Comparison of ENCODE assay signal across 9 mouse cellular contexts in genomic region chr6:119472135-119472534, GRCm38 (mm10). TPM values are rescaled to one million over a fixed set of nuclear protein-coding genes. Genes with fewer than 3 reads are reported as not detected.
DNase-seq lines count a peak whose midpoint lies in the region; ATAC-seq lines count a peak whose summit lies in the region.
"Had no signal": no experiment of that assay in that cellular context is flagged by ENCODE, and none has a peak within 500 bp of the region (broad histone marks: within the 10 kb centered on the region; RNA-seq: fewer than 3 reads in every experiment).

No protein-coding gene starts in this region.

- H3K4me3 ChIP-seq in forebrain, embryonic 11.5 days (ENCODE audit: low read depth, low read length), result no peak overlapping the region
- H3K4me3 ChIP-seq in forebrain, embryonic 16.5 days (replicated peaks; ENCODE audit: low read length), result no peak overlapping the region

- peak; percentile 81 for DNase-seq in forebrain, embryonic 11.5 days (ENCODE audit: low spot score)
- peak; percentile 53 for DNase-seq in urinary bladder, postnatal 25 days (ENCODE audit: low spot score)
- DNase-seq in urinary bladder, postnatal 10 days (ENCODE audit: low spot score), result no peak
- DNase-seq in embryo, embryonic 11 days, result peak; percentile 57
- DNase-seq in induced T-regulatory cell, adult 2 months (ENCODE audit: low read depth), result peak; percentile 81
- DNase-seq in testis, postnatal 10 days (ENCODE audit: low spot score), result peak; percentile 80

- no peaks in the 10 kb centered on the region for H3K9me3 ChIP-seq in forebrain, embryonic 11.5 days (ENCODE audit: control insufficient read depth, low read length)
- H3K9me3 ChIP-seq in forebrain, embryonic 16.5 days (ENCODE audit: control insufficient read depth, low read length), result no peaks in the 10 kb centered on the region

- no peaks in the 10 kb centered on the region for H3K27me3 ChIP-seq in forebrain, embryonic 11.5 days (ENCODE audit: control insufficient read depth, insufficient read depth, low read length)
- H3K27me3 ChIP-seq in forebrain, embryonic 16.5 days (replicated peaks; ENCODE audit: control insufficient read depth, insufficient read depth, low read length), result no peaks in the 10 kb centered on the region
- H3K27me3 ChIP-seq: Patski had no signal

- WGBS in forebrain, embryonic 11.5 days, result 35% methylated on average over 5 of the region's 5 CpGs
- 20% methylated on average over 5 of the region's 5 CpGs for WGBS in forebrain, embryonic 16.5 days

- no peak overlapping the region for H3K27ac ChIP-seq in forebrain, embryonic 11.5 days (ENCODE audit: low read depth, low read length)
- no peak overlapping the region for H3K27ac ChIP-seq in forebrain, embryonic 16.5 days (ENCODE audit: low read length)

- H3K4me2 ChIP-seq in forebrain, embryonic 11.5 days (ENCODE audit: low read depth, low read length, severe bottlenecking), result no peak overlapping the region
- H3K4me2 ChIP-seq in forebrain, embryonic 16.5 days (ENCODE audit: low read length), result no peak overlapping the region

- H3K9ac ChIP-seq in forebrain, embryonic 11.5 days (ENCODE audit: low read length), result no peak overlapping the region
- no peak overlapping the region for H3K9ac ChIP-seq in forebrain, embryonic 16.5 days (replicated peaks; ENCODE audit: low read depth, low read length)

- no peak; the same call in 1 of the 2 replicates for ATAC-seq in forebrain, embryonic 11.5 days (replicated peaks; ENCODE audit: low FRiP score)
- no peak for ATAC-seq in forebrain, embryonic 16.5 days
- peak; percentile 50 for ATAC-seq in megakaryocyte, adult 5-6 weeks (ENCODE audit: poor library complexity, severe bottlenecking)
- ATAC-seq: Patski had no signal

- H3K4me1 ChIP-seq in forebrain, embryonic 11.5 days (replicated peaks; ENCODE audit: control insufficient read depth, insufficient read depth, low read length), result no peaks in the 10 kb centered on the region
- H3K4me1 ChIP-seq in forebrain, embryonic 16.5 days (replicated peaks; ENCODE audit: control insufficient read depth, insufficient read depth, low read length), result no peaks in the 10 kb centered on the region

- H3K36me3 ChIP-seq in forebrain, embryonic 11.5 days (ENCODE audit: control insufficient read depth, insufficient read depth, low read length), result no peaks in the 10 kb centered on the region
- H3K36me3 ChIP-seq in forebrain, embryonic 16.5 days (ENCODE audit: control insufficient read depth, insufficient read depth), result no peaks in the 10 kb centered on the region

RNA-seq across cellular contexts. Expression of gene Fbxl14, which starts 7.3 kb away (rescaled TPM):
- polyA plus RNA-seq in forebrain, embryonic 11.5 days (2014; fragmentation: Nextera tagmentation; extraction: Ambion mirVana), result 5.6 and 6.3 TPM in 2 replicates
- polyA plus RNA-seq in forebrain, embryonic 16.5 days (2015; fragmentation: Nextera tagmentation; extraction: Ambion mirVana), result 3.1 and 3.3 TPM in 2 replicates
- 38.4 and 40.4 TPM in 2 replicates for total RNA-seq in megakaryocyte, adult 5-6 weeks (2015)
- 40.1 and 42.2 TPM in 2 replicates for total RNA-seq in megakaryocyte, adult 5-6 weeks (2017)

RNA-seq across cellular contexts. Expression of gene Adipor2, which starts 54.6 kb away (rescaled TPM):
- 19.9 and 20.6 TPM in 2 replicates for polyA plus RNA-seq in forebrain, embryonic 11.5 days (2014; fragmentation: Nextera tagmentation; extraction: Ambion mirVana)
- 40.9 and 47.4 TPM in 2 replicates for polyA plus RNA-seq in forebrain, embryonic 16.5 days (2015; fragmentation: Nextera tagmentation; extraction: Ambion mirVana)
- total RNA-seq in megakaryocyte, adult 5-6 weeks (2015), result 64.1 and 69.9 TPM in 2 replicates
- total RNA-seq in megakaryocyte, adult 5-6 weeks (2017), result 94.1 and 98.6 TPM in 2 replicates
